Mouse (Mus musculus) C2C12 (cell line): ENCODE measurements around the gene Trim8. TPM values are rescaled to one million over a fixed set of nuclear protein-coding genes. Genes with fewer than 3 reads are reported as not detected.

ENCODE experiments used
- H3K27me3 ChIP-seq: one replicate; pipeline ENCODE4 v1.6.1; 2011; ENCODE audit not compliant: control insufficient read depth, insufficient read depth, insufficient read length
- H3K36me3 ChIP-seq: one replicate; pipeline ENCODE4 v1.6.1; 2011; ENCODE audit not compliant: control insufficient read depth, insufficient read depth
- H3K4me3 ChIP-seq: one replicate; pipeline ENCODE4 v1.5.1; 2011; ENCODE audit warnings: mild to moderate bottlenecking, control low read depth; ENCODE audit not compliant: poor library complexity, insufficient read depth, severe bottlenecking
- H3K79me2 ChIP-seq: one replicate; pipeline ENCODE4 v1.6.1; 2011; ENCODE audit not compliant: control insufficient read depth, insufficient read depth
- H3K79me3 ChIP-seq: one replicate; pipeline ENCODE4 v1.6.1; 2011; ENCODE audit warnings: low read depth, control low read depth
- H3ac ChIP-seq: one replicate; pipeline ENCODE3; 2011; ENCODE audit warnings: low read depth; ENCODE audit not compliant: control insufficient read depth, insufficient read length
- CEBPB ChIP-seq: IDR thresholded peaks from one replicate; pipeline ENCODE4 v1.6.1; 2011; ENCODE audit warnings: low read depth, mild to moderate bottlenecking, control low read depth, moderate library complexity
- CTCF ChIP-seq: IDR thresholded peaks from one replicate; pipeline ENCODE4 v1.5.1; 2011; ENCODE audit not compliant: control insufficient read depth, insufficient read depth, insufficient read length
- FOSL1 ChIP-seq: IDR thresholded peaks from one replicate; pipeline ENCODE4 v1.8.0; 2011; ENCODE audit warnings: mild to moderate bottlenecking, low read length; ENCODE audit not compliant: poor library complexity, insufficient read depth, severe bottlenecking
- MAX ChIP-seq: IDR thresholded peaks from one replicate; pipeline ENCODE4 v1.6.1; 2011; ENCODE audit warnings: mild to moderate bottlenecking, control low read depth
- MYOD1 ChIP-seq: IDR thresholded peaks from one replicate; pipeline ENCODE4 v1.6.1; 2011; ENCODE audit warnings: low read depth; ENCODE audit not compliant: control insufficient read depth, insufficient read length
- MYOG ChIP-seq: IDR thresholded peaks from one replicate; pipeline ENCODE4 v1.6.1; 2011; ENCODE audit not compliant: control insufficient read depth, insufficient read length; ENCODE audit errors: extremely low read depth
- USF1 ChIP-seq: IDR thresholded peaks from one replicate; pipeline ENCODE4 v1.6.1; 2011; ENCODE audit warnings: low read depth, mild to moderate bottlenecking, control low read depth, moderate library complexity
- polyA plus RNA-seq: library from polyadenylated mRNA; unstranded; fragments of >200 nt; fragmentation: generic; extraction: Trizol; gene quantifications from one replicate; pipeline ENCODE4 v1.2.1, GENCODE M21; 2012; ENCODE audit warnings: missing spikeins

The Trim8 gene
- polyA plus RNA-seq, 1 experiment, result 26.8 TPM

DNA sequence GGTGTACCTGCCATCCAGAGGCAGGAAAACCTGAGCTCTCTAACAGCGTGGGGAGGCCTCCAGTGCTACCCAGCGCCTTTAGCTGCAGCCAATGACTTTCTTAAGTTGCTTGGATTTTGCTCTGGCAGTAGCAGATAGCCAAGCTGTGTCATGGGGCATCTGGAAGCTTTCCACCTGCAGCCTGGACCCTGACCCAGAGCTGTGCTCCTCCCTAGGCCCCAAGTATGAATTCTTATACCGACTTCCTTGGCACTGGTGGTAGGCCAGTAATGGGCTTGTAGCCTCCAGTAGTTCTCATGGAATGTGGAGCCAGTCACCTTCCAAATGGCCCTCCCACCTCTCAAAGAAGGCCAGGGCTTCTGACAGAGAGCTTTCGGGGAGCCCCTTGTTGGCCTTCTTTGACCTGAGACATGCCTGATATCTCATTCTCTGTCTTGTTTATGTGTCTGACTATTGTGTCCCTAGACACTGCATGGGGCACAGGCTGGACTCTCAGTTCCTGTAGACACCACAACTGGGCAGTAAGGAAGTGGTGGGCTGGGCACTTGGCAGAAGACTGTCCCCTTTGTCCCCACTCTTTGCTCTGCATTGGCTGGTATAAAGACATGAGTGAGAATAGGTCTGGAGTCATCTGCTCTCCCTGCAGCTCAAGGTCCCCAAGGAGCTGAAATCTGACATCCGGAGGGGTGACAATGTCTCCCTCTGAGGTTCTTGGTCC, 45.3 kb upstream of the Trim8 start:
- TF ChIP-seq FOSL1, result no peak
- TF ChIP-seq USF1, result no peak
- no peak for TF ChIP-seq CTCF
- no peak for TF ChIP-seq MAX
- TF ChIP-seq MYOD1, result no peak
- TF ChIP-seq CEBPB, result no peak
- no peak for TF ChIP-seq MYOG
- H3K79me3 ChIP-seq, result no peaks in the 10 kb centered on the region
- H3K79me2 ChIP-seq, result no peaks in the 10 kb centered on the region
- H3ac ChIP-seq, result no peak overlapping the region
- no peak overlapping the region for H3K4me3 ChIP-seq
- H3K36me3 ChIP-seq, result peaks cover 13% of the 10 kb centered on the region
- H3K27me3 ChIP-seq, result no peaks in the 10 kb centered on the region

DNA sequence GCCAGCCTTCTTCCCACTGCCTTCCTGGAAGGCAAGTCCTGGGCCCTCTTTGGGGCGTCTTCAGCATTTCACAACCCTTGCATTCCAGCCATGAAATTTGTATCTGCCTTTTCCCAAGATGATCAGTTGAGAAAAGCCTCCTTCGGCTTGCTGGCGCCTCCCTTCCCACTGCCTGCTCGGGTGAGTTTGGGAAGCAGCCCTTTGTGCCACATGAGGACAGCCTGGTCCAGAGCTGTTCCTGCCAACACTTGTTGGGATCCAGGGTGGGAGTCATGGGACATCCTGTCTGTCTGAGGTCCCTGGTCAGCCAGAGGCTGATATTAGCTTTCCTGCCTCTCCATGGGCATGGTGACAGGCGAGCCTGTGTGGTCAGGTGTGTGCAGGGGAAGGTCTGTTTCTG, 43.7 kb upstream of the Trim8 start:
- Histone ChIP-seq H3K79me3 (no peaks in the 10 kb centered on the region), H3K36me3 (peaks cover 11% of the 10 kb centered on the region), H3K27me3 (no peaks in the 10 kb centered on the region), H3K79me2 (no peaks in the 10 kb centered on the region), H3K4me3 (no peak overlapping the region), H3ac (no peak overlapping the region)
- no peak for TF ChIP-seq CTCF
- no peak for TF ChIP-seq MYOG
- TF ChIP-seq CEBPB, result no peak
- no peak for TF ChIP-seq MYOD1
- no peak for TF ChIP-seq MAX
- no peak for TF ChIP-seq USF1
- TF ChIP-seq FOSL1, result no peak

DNA sequence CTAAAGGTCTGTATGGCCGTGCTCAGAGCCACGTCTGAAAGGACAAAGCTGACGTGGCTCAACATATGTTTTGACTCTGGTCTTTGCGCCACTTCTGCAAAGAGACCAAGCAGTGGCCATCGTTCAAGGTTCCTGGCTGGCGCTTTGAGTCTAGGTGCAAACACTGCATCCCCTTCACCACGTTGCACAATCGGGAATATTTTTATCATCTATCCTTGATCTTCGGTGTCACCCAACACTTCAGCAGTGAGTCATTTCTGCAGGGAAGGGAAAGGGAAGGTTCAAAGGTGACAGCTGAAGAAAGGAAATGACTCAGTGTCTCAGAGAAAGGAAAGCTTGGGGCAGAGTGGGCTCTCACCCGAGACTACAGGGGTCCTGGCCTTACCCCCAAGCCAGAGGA, 42.2 kb upstream of the Trim8 start:
- TF ChIP-seq MYOG, result no peak
- no peak for TF ChIP-seq USF1
- TF ChIP-seq CEBPB, result peak; percentile 95
- peak; percentile 30 for TF ChIP-seq MYOD1
- TF ChIP-seq FOSL1, result peak; percentile 22

DNA sequence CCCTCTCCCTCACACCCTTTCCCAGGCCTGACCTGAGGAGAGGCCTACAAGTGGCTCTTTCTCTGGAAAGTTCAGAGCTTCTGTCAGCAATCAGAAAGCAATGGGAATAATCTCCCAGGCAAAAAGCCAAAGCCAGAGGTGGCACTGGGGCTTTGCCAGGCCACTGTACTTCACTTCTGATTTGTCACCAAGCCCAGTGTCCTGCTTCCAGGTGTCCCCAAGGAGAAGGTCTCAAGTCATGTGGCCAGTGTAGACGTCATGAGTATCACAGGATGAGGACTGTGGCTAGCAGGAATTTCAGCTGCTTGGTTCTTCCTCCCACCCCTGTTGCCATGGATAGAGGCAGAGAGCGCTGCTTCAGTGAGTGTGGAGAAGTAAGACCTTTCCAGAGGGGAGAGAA, 41.6 kb upstream of the Trim8 start:
- H3K4me3 ChIP-seq, result no peak overlapping the region
- H3K79me3 ChIP-seq, result no peaks in the 10 kb centered on the region
- no peaks in the 10 kb centered on the region for H3K36me3 ChIP-seq
- TF ChIP-seq USF1 (peak; percentile 54), CEBPB (no peak), CTCF (no peak)
- peak overlapping the region; percentile 8 for H3ac ChIP-seq
- no peaks in the 10 kb centered on the region for H3K27me3 ChIP-seq
- no peaks in the 10 kb centered on the region for H3K79me2 ChIP-seq

More for the DNA sequence above, 42.2 kb upstream of the Trim8 start:
- Histone ChIP-seq H3ac (no peak overlapping the region), H3K27me3 (no peaks in the 10 kb centered on the region), H3K36me3 (no peaks in the 10 kb centered on the region), H3K4me3 (no peak overlapping the region), H3K79me2 (no peaks in the 10 kb centered on the region), H3K79me3 (no peaks in the 10 kb centered on the region)

DNA sequence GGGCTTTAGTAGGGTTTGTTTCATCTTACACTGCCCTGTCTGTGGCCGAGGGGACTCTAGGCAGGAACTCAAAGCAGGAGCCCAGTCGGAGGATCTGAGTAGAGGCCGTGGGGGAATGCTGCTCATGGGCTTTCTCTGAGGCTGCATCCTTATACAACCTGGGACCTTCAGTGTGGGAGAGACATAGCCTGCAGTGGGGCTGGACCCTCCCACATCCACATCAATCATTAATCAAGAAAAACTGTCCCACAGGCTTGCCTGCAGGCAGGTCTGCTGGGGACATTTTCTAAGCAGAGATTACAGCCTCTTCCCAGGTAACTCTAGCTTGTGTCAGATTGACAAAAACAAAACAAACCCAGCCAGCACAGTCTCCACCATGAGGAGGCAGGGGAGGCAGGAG, 38.9 kb upstream of the Trim8 start:
- TF ChIP-seq MYOG (no peak), CEBPB (no peak), FOSL1 (no peak), MYOD1 (no peak), MAX (no peak), USF1 (no peak), CTCF (no peak)
- no peaks in the 10 kb centered on the region for H3K79me3 ChIP-seq
- H3K36me3 ChIP-seq, result no peaks in the 10 kb centered on the region
- no peaks in the 10 kb centered on the region for H3K27me3 ChIP-seq
- H3K79me2 ChIP-seq, result no peaks in the 10 kb centered on the region
- H3K4me3 ChIP-seq, result no peak overlapping the region
- H3ac ChIP-seq, result no peak overlapping the region

DNA sequence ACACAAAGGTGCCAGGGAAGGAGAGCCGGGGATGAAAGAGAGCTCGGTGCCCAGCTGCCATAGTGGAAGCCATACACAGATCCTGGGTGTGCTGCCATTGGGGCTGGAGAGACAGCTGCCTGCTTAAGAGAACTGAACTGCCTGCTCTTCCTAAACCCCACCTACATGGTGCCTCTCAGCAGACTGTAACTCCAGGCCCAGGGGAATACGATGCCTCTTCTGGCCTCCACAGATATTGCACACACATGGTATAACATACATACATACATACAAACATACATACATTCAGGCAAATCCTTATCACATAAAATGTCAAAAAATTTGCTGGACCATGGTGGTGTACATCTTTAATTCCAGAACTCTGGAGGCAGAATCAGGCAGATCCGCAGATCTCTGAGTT, 38.1 kb upstream of the Trim8 start:
- no peaks in the 10 kb centered on the region for H3K27me3 ChIP-seq
- no peak overlapping the region for H3ac ChIP-seq
- no peak overlapping the region for H3K4me3 ChIP-seq
- no peaks in the 10 kb centered on the region for H3K79me2 ChIP-seq
- TF ChIP-seq MAX (no peak), FOSL1 (no peak), CEBPB (no peak), USF1 (no peak), MYOD1 (no peak), CTCF (no peak), MYOG (no peak)
- H3K79me3 ChIP-seq, result no peaks in the 10 kb centered on the region
- H3K36me3 ChIP-seq, result peaks cover 3% of the 10 kb centered on the region
